Mouse (Mus musculus) CH12.LX (cell line): Measurements from ENCODE around the gene Zswim7.

Experiments
- CHD1 ChIP-seq: IDR thresholded peaks from 2 replicates; pipeline ENCODE4 v1.6.1; 2012; ENCODE audit warnings: low read depth, low read length, improper control_type of control experiment, inconsistent platforms
- CHD2 ChIP-seq: IDR thresholded peaks from 2 replicates; pipeline ENCODE4 v1.6.1; 2011; ENCODE audit warnings: low read length, improper control_type of control experiment
- CTCF ChIP-seq, 2 experiments: IDR thresholded peaks in 1 of 2; conservative IDR thresholded peaks in 1 of 2; 2 replicates each; pipeline ENCODE4 v1.5.1; 2011 to 2012; ENCODE audit warnings: low read depth in 2 of 2, low read length in 2 of 2, improper control_type of control experiment in 1 of 2, inconsistent platforms in 1 of 2, mild to moderate bottlenecking in 1 of 2, moderate library complexity in 1 of 2
- ELF1 ChIP-seq: IDR thresholded peaks from 2 replicates; pipeline ENCODE4 v1.6.1; 2014; ENCODE audit warnings: low read depth, mild to moderate bottlenecking, inconsistent platforms, low read length, improper control_type of control experiment
- MYC ChIP-seq: IDR thresholded peaks from 2 replicates; pipeline ENCODE4 v1.6.1; 2011; ENCODE audit warnings: low read depth, mild to moderate bottlenecking, improper control_type of control experiment, low read length
- NRF1 ChIP-seq: IDR thresholded peaks from 2 replicates; pipeline ENCODE4 v1.6.1; 2014; ENCODE audit warnings: low read depth, mild to moderate bottlenecking, inconsistent platforms, low read length, improper control_type of control experiment, moderate library complexity
- POLR2A ChIP-seq: IDR thresholded peaks from 2 replicates; pipeline ENCODE4 v1.6.1; 2011; ENCODE audit warnings: low read depth, mild to moderate bottlenecking, improper control_type of control experiment, low read length
- ZC3H11A ChIP-seq: IDR thresholded peaks from 2 replicates; pipeline ENCODE4 v1.6.1; 2012; ENCODE audit warnings: low read depth, mild to moderate bottlenecking, inconsistent platforms, low read length, improper control_type of control experiment
- ZKSCAN1 ChIP-seq: IDR thresholded peaks from 2 replicates; pipeline ENCODE4 v1.6.1; 2012; ENCODE audit warnings: low read depth, inconsistent platforms, low read length, improper control_type of control experiment, borderline replicate concordance

GRCm38 (mm10) chr11:62294121-62294520, 12.9 kb upstream of the Zswim7 start:
- TF ChIP-seq NRF1 = no peak
- no peak for TF ChIP-seq ZC3H11A
- TF ChIP-seq POLR2A = no peak
- TF ChIP-seq CHD1 = no peak
- TF ChIP-seq MYC = no peak
- TF ChIP-seq CHD2 = no peak
- TF ChIP-seq CTCF (conservative IDR thresholded peaks at IDR 0.05 in 1 of 2, IDR thresholded peaks at IDR 0.05 in 1 of 2; ENCODE audit: low read depth in 2 of 2, low read length in 2 of 2) = no peak
- TF ChIP-seq ZKSCAN1 = no peak
- TF ChIP-seq ELF1 = no peak
